Mouse (Mus musculus) liver, adult (tissue): ENCODE results near the gene Csmd2.

Experiments
- GATA4 ChIP-seq: IDR thresholded peaks from 2 replicates; pipeline ENCODE4 v1.6.1; 2014; ENCODE audit warnings: mild to moderate bottlenecking, low read length; ENCODE audit not compliant: insufficient replicate concordance

Gene Csmd2

GRCm38 (mm10) chr4:128428303-128429107 lies 440.8 kb downstream of the Csmd2 start:
- TF ChIP-seq GATA4, result no peak

DNA sequence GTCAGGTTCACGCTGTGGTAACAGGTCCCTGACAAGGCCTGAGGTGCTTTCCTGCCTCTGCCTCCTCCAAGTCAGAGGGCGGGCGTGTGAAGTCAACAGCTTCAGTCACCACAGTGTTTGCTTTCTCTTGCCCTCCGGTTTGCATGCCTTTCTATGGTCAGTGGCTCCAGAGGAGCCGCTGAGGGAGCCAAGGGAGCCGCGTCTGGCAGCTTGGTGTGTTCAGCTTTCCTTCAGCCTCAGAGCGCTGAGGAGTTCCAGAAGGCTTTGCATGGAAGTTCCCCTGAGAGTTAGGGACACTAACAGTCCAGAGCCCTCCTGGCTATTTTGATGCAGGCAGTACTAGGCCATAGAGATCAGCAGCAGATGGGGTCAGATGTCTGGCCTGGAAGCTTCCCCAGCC lies 441.9 kb downstream of the Csmd2 start:
- no peak for TF ChIP-seq GATA4

- no peak for TF ChIP-seq GATA4
These were observed 452.9 kb downstream of the Csmd2 start for GRCm38 (mm10) chr4:128440550-128440949.

GRCm38 (mm10) chr4:128441228-128441627 lies 453.6 kb downstream of the Csmd2 start:
- no peak for TF ChIP-seq GATA4

GRCm38 (mm10) chr4:128442791-128443190 lies 455.1 kb downstream of the Csmd2 start:
- no peak for TF ChIP-seq GATA4

GRCm38 (mm10) chr4:128445514-128446260 lies 458.0 kb downstream of the Csmd2 start:
- no peak for TF ChIP-seq GATA4

DNA sequence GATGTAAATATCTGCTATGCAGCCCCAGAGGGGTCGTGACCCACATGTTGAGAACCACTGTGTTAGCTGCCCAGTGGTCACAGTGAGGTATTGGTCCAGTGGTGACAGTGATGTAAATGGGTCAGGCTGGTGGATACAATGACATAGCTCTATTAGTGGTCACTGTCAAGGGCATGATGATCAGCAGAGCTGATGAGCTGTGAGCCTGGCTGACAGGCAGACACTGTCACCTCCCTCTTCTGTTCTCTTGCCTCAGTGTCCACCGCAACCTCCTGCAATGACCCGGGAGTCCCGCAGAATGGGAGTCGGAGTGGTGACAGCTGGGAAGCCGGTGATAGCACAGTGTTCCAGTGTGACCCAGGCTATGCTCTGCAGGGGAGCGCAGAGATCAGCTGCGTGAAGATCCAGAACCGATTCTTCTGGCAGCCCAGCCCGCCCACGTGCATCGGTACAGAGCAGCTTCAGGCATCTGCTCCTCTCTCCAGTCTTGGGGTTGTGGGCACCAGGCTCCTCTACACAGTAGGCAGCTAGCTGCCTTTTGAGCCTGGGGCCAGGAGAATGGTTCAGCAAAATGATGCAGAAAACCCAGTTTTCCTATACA lies 461.3 kb downstream of the Csmd2 start:
- no peak for TF ChIP-seq GATA4

DNA sequence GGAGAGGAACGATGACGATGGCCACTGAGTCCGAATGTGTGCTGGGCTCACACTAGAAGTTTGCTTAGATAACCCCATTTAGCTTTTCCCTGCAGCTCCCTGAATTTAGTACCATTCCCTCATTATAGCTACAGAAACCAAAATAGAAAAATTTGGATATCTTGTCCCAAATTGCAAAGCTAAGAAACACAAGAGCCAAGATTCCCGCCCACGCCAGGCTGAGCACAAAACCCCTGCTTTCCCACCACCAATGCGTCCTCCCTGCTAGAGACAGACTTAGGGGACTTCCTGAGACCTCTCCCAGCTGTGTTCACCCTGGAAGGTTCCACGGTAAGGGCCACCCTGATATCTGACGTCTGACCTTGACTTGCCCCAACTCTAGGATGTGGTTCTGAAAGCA lies 462.5 kb downstream of the Csmd2 start:
- no peak for TF ChIP-seq GATA4

- no peak for TF ChIP-seq GATA4
These were observed 463.3 kb downstream of the Csmd2 start for GRCm38 (mm10) chr4:128450974-128451373.

GRCm38 (mm10) chr4:128451383-128451794 lies 463.7 kb downstream of the Csmd2 start:
- TF ChIP-seq GATA4, result no peak

DNA sequence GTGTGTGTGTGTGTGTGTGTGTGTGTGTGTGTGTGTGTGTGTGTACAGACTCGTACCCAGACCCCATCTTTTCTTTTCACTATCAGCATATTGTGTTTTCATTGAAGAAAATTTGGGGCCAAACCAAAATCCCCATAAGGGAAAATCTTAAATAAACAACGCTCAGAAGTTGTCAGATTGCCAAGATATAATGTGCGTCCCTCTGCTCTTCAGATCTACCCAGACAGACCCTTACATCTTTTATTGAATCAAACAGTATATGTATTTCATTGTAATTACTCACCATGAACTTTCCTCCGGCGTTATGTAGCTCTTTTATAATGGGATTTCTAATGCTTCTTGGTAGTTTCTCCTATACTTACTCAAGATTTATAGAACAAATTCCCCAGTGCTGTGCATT lies 479.1 kb downstream of the Csmd2 start:
- TF ChIP-seq GATA4, result no peak

GRCm38 (mm10) chr4:128468040-128468439 lies 480.4 kb downstream of the Csmd2 start:
- TF ChIP-seq GATA4, result no peak

DNA sequence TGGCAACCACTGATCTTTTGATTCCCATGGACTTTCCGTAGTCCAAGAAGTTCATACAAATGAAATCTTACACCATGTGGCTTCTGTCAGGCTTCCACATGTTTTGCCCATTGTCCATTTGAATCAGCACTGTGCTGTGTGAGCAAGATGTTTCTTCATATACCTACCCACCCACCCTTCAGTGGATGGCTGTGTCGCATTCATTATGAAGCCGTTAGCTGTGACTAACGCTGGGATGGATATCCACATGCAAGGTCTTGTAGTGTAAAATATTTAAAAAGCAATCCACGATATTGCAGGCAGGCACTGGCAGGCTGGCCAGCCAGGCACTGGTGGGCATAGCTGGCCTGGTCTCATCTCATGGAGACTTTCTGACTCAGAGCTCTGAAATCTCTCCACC lies 488.6 kb downstream of the Csmd2 start:
- no peak for TF ChIP-seq GATA4

DNA sequence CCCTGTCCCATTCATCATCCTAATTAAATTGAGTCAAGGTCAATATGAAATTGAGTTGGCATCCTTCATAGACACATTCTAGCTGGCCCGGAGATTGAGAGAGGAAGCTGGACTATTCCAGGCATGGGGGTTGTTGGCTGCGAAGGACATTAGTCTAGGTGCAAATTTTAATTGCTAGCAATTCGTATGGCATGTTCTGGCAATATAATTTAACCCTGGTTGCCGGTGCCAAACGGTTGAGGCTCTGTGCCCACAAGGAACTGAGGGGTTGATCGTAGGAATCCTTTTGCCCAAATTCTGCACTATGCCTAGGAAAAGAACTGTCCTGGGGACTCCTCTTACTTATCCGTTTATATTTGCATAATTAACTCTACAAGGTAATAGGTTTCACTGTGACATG lies 496.2 kb downstream of the Csmd2 start:
- no peak for TF ChIP-seq GATA4

DNA sequence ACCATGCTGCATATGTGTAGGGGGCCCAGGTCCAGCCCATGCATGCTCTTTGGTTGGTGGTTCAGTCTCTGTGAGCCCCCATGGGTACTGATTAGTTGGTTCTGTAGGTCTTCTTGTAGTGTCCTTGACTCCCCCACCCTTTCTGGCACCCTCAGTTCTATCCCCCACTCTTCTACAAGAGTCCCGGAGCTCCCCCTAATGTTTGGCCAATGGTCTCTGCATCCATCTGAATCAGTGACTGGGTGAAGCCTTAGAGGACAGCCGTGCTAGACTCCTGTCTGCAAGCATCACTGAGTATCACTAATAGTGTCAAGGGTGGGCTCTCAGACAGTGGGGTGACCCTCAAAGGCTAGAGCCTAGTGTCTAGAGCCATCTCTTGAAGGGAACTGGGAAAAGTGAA lies 497.0 kb downstream of the Csmd2 start:
- TF ChIP-seq GATA4, result no peak

DNA sequence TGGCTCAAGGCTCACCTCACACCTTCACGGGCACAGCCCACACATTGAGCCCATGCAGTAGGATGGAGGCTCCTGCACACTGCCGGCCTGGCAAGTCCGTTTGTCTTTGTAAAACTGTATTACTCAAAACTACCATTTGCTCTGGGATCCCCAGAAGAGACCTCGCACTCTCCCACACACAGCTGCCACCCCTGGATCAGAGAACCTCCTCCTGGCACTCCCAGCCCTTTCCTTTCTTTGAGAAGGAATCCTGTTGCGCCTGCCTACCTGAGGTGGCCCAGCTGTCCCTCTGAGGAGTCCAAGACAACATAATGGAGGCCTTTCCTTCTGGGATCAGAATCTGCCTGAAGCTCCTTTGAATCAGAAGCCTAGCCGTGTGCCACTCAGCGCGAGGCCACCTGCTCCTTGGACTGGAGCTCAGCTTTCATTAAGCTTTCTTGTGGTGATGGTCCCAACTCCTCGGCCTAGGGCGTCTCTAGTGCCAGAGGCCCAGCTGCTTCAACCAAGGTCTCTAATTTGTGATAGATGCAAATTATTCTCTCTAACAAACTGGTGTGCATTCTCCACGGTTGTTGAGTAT lies 502.0 kb downstream of the Csmd2 start:
- no peak for TF ChIP-seq GATA4
